15 mouse cellular contexts compared by ENCODE assay signal in the genomic region with DNA sequence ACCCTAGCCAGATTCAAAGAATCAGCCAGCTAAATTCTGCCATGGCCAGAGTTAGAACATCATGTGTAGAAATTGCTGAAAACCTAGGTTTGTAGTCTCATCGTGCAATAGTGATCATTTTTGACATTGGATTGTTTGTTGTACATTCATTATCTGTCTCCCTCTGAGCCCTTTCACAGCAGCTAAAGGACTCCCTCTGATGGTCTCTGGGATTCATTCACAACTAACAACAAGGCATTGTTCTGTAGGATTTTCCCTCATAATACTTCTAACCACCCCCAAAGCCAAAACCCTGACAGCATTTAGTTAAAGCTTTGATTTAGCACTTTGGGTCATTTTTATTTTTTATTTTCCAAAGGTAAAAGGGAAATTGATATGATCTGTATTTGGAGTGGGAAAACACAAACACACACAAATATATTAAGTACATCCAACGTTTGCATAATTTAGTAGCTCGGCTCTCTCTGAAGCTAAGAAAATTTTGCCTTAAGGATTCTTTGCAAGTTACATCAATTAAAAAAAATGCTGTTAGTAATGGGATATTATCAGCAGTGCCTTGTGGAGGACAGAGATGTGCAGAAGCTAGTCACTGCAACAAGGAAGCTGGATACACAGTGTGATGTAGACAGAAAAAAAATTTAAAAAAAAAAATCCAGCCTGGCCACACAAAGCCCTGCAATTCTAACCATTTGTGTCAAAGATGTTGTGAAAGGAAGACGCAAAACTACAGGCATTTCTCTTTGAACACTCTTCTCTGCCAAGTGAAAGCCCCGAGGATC.
DNase-seq lines count a peak whose midpoint lies in the region; ATAC-seq and TF ChIP-seq lines count a peak whose summit lies in the region.
"Had no signal": no experiment of that assay in that cellular context is flagged by ENCODE, and none has a peak within 500 bp of the region (broad histone marks: within the 10 kb centered on the region; RNA-seq: fewer than 3 reads in every experiment).

No protein-coding gene starts in this region.

- no peak overlapping the region for H3K27ac ChIP-seq in left cerebral cortex, adult 2 months
- peak overlapping the region; percentile 44; the same call in 1 of the 2 replicates for H3K27ac ChIP-seq in hindbrain, embryonic 13.5 days
- H3K27ac ChIP-seq in midbrain, embryonic 14.5 days (replicated peaks; ENCODE audit: low read depth, low read length), result peak overlapping the region; percentile 70
- H3K27ac ChIP-seq in kidney, embryonic 15.5 days, result no peak overlapping the region
- no peak overlapping the region for H3K27ac ChIP-seq in limb, embryonic 10.5 days
- H3K27ac ChIP-seq: intestine, embryonic 15.5 days; kidney, postnatal 0 days; stomach, postnatal 0 days had no signal

- H3K4me3 ChIP-seq in left cerebral cortex, adult 2 months, result no peak overlapping the region
- no peak overlapping the region for H3K4me3 ChIP-seq in hindbrain, embryonic 13.5 days
- no peak overlapping the region for H3K4me3 ChIP-seq in midbrain, embryonic 14.5 days (replicated peaks; ENCODE audit: low read depth, low read length)
- no peak overlapping the region for H3K4me3 ChIP-seq in kidney, embryonic 15.5 days (replicated peaks)
- no peak overlapping the region for H3K4me3 ChIP-seq in limb, embryonic 10.5 days
- H3K4me3 ChIP-seq: erythroblast, embryonic 14.5 days; intestine, embryonic 15.5 days had no signal

- no peak for ATAC-seq in hindbrain, embryonic 13.5 days (ENCODE audit: low FRiP score)
- peak; percentile 50; the same call in 1 of the 2 replicates for ATAC-seq in midbrain, embryonic 14.5 days (ENCODE audit: low FRiP score, low TSS enrichment)
- ATAC-seq in kidney, embryonic 15.5 days (replicated peaks; ENCODE audit: low FRiP score), result no peak
- ATAC-seq: intestine, embryonic 15.5 days had no signal

- H3K9me3 ChIP-seq in hindbrain, embryonic 13.5 days, result no peaks in the 10 kb centered on the region
- no peaks in the 10 kb centered on the region for H3K9me3 ChIP-seq in midbrain, embryonic 14.5 days (ENCODE audit: control insufficient read depth, low read length)
- no peaks in the 10 kb centered on the region for H3K9me3 ChIP-seq in kidney, embryonic 15.5 days (replicated peaks)
- H3K9me3 ChIP-seq in limb, embryonic 10.5 days (replicated peaks), result no peaks in the 10 kb centered on the region
- H3K9me3 ChIP-seq: intestine, embryonic 15.5 days had no signal

- 41% methylated on average over 5 of the region's 5 CpGs for WGBS in hindbrain, embryonic 13.5 days
- WGBS in midbrain, embryonic 14.5 days, result 25% methylated on average over 5 of the region's 5 CpGs
- WGBS in kidney, embryonic 15.5 days, result 61% methylated on average over 5 of the region's 5 CpGs
- WGBS in limb, embryonic 10.5 days, result 75% methylated on average over 5 of the region's 5 CpGs

- intact Hi-C loops in left cerebral cortex, adult 2 months (cut with DNase I), result no loop called here
- intact Hi-C loops in left cerebral cortex, postnatal 14 days (cut with DNase I), result no loop called here

- H3K36me3 ChIP-seq in hindbrain, embryonic 13.5 days, result no peaks in the 10 kb centered on the region
- no peaks in the 10 kb centered on the region for H3K36me3 ChIP-seq in midbrain, embryonic 14.5 days (ENCODE audit: control insufficient read depth, insufficient read depth, low read length)
- no peaks in the 10 kb centered on the region for H3K36me3 ChIP-seq in kidney, embryonic 15.5 days
- H3K36me3 ChIP-seq in limb, embryonic 10.5 days, result no peaks in the 10 kb centered on the region
- H3K36me3 ChIP-seq: intestine, embryonic 15.5 days had no signal

- no peak for DNase-seq in left cerebral cortex, adult 2 months (ENCODE audit: extremely low spot score in 1 of 2, low spot score in 2 of 2)
- no peak for DNase-seq in left cerebral cortex, postnatal 14 days (ENCODE audit: low spot score in 2 of 2)
- DNase-seq in midbrain, embryonic 14.5 days, result peak; percentile 59
- DNase-seq in limb, embryonic 10.5 days (ENCODE audit: low spot score), result no peak
- no peak for DNase-seq in kidney, postnatal 14 days
- DNase-seq: heart, postnatal 14 days; layer of hippocampus, adult 9-11 months; lung, postnatal 14 days had no signal

- H3K27me3 ChIP-seq in hindbrain, embryonic 13.5 days, result no peaks in the 10 kb centered on the region
- H3K27me3 ChIP-seq in midbrain, embryonic 14.5 days (ENCODE audit: control insufficient read depth, insufficient read depth, low read length), result no peaks in the 10 kb centered on the region
- H3K27me3 ChIP-seq in kidney, embryonic 15.5 days, result no peaks in the 10 kb centered on the region
- no peaks in the 10 kb centered on the region for H3K27me3 ChIP-seq in limb, embryonic 10.5 days (ENCODE audit: low read depth, poor library complexity, severe bottlenecking)
- H3K27me3 ChIP-seq: intestine, embryonic 15.5 days had no signal

- TF ChIP-seq CTCF in left cerebral cortex, adult 2 months (IDR thresholded peaks at IDR 0.05), result peak; percentile 5

- H3K4me2 ChIP-seq in hindbrain, embryonic 13.5 days, result no peak overlapping the region
- no peak overlapping the region for H3K4me2 ChIP-seq in midbrain, embryonic 14.5 days (ENCODE audit: low read length)
- no peak overlapping the region for H3K4me2 ChIP-seq in kidney, embryonic 15.5 days
- H3K4me2 ChIP-seq: heart, embryonic 11.5 days; intestine, embryonic 15.5 days had no signal

- no peak overlapping the region for H3K9ac ChIP-seq in hindbrain, embryonic 13.5 days
- H3K9ac ChIP-seq in midbrain, embryonic 14.5 days (replicated peaks; ENCODE audit: low read length), result no peak overlapping the region
- no peak overlapping the region for H3K9ac ChIP-seq in kidney, embryonic 15.5 days
- H3K9ac ChIP-seq: intestine, embryonic 15.5 days had no signal

- H3K4me1 ChIP-seq in hindbrain, embryonic 13.5 days (replicated peaks), result peaks cover 4% of the 10 kb centered on the region; the same call in 1 of the 2 replicates
- H3K4me1 ChIP-seq in midbrain, embryonic 14.5 days (ENCODE audit: control insufficient read depth, insufficient read depth, low read length), result no peaks in the 10 kb centered on the region
- H3K4me1 ChIP-seq in kidney, embryonic 15.5 days, result no peaks in the 10 kb centered on the region
- H3K4me1 ChIP-seq in limb, embryonic 10.5 days, result no peaks in the 10 kb centered on the region
- H3K4me1 ChIP-seq: intestine, embryonic 15.5 days had no signal

Comparison
In these comparisons a context has a peak if more than half of its experiments do, and no peak if none do; other contexts are left out.
1. H3K27ac ChIP-seq: peak in hindbrain, embryonic 13.5 days (single experiment) and midbrain, embryonic 14.5 days (single experiment); none in left cerebral cortex, adult 2 months (single experiment), kidney, embryonic 15.5 days (single experiment) and limb, embryonic 10.5 days (single experiment).